Mouse (Mus musculus) CH12.LX (cell line): ENCODE data around the gene Capn2. TPM values are rescaled to one million over a fixed set of nuclear protein-coding genes. Genes with fewer than 3 reads are reported as not detected.
A peak's percentile ranks its signal among the peaks of the same experiment; 100 is the strongest.

Source experiments
- DNase-seq: peaks from one replicate; pipeline ENCODE4 v3.0.0-alpha.2; 2013; ENCODE audit errors: extremely low read depth
- H3K27ac ChIP-seq: 2 replicates; pipeline ENCODE4 v1.5.1; 2012; ENCODE audit warnings: low read depth, mild to moderate bottlenecking, control low read depth, moderate library complexity; ENCODE audit not compliant: insufficient read depth
- H3K27me3 ChIP-seq: replicated peaks from 2 replicates; pipeline ENCODE3; 2012; ENCODE audit warnings: inconsistent platforms
- H3K36me3 ChIP-seq, 2 experiments: replicated peaks in 1 of 2; 2 replicates each; pipeline versions ENCODE3 to v1.6.1; 2012; ENCODE audit warnings: inconsistent platforms in 1 of 2, low read length in 1 of 2, mild to moderate bottlenecking in 1 of 2, mixed read lengths in 1 of 2, moderate library complexity in 1 of 2; ENCODE audit not compliant: control insufficient read depth in 1 of 2, insufficient read depth in 1 of 2
- H3K4me1 ChIP-seq, 2 experiments: 2 replicates each; pipeline ENCODE4 v1.6.1; 2012; ENCODE audit warnings: inconsistent platforms in 1 of 2, moderate library complexity in 1 of 2; ENCODE audit not compliant: insufficient read depth in 2 of 2, control insufficient read depth in 1 of 2
- H3K4me2 ChIP-seq: 2 replicates; pipeline ENCODE4 v1.6.1; 2012; ENCODE audit warnings: low read depth, mild to moderate bottlenecking, control low read depth; ENCODE audit not compliant: poor library complexity, insufficient read depth, severe bottlenecking
- H3K4me3 ChIP-seq, 3 experiments: fragments of 150-350 bp in 1 of 3; sonication (generic) in 1 of 3; replicated peaks in 1 of 3; 2 replicates each; pipeline versions ENCODE3 to v1.5.1; 2011 to 2012; ENCODE audit warnings: low read depth in 2 of 3, low read length in 2 of 3, mild to moderate bottlenecking in 2 of 3, moderate library complexity in 2 of 3, control low read depth in 1 of 3, improper control_type of control experiment in 1 of 3, inconsistent platforms in 1 of 3, mixed read lengths in 1 of 3; ENCODE audit not compliant: poor library complexity in 1 of 3
- H3K79me2 ChIP-seq: replicated peaks from 2 replicates; pipeline ENCODE4 v1.6.1; 2012; ENCODE audit warnings: mild to moderate bottlenecking, moderate library complexity; ENCODE audit not compliant: control insufficient read depth, poor library complexity, insufficient read depth, severe bottlenecking; ENCODE audit errors: extremely low read depth
- H3K9ac ChIP-seq: 2 replicates; pipeline ENCODE4 v1.6.1; 2012; ENCODE audit warnings: low read depth, mild to moderate bottlenecking, control low read depth, moderate library complexity; ENCODE audit not compliant: insufficient read depth
- H3K9me3 ChIP-seq: replicated peaks from 2 replicates; pipeline ENCODE3; 2012; ENCODE audit warnings: low read length, inconsistent platforms, mixed read lengths
- CHD2 ChIP-seq: IDR thresholded peaks from 2 replicates; pipeline ENCODE4 v1.6.1; 2011; ENCODE audit warnings: low read length, improper control_type of control experiment
- ELF1 ChIP-seq: IDR thresholded peaks from 2 replicates; pipeline ENCODE4 v1.6.1; 2014; ENCODE audit warnings: low read depth, mild to moderate bottlenecking, inconsistent platforms, low read length, improper control_type of control experiment
- ETS1 ChIP-seq: conservative IDR thresholded peaks from 2 replicates; pipeline ENCODE4 v1.6.1; 2012; ENCODE audit warnings: low read depth, mild to moderate bottlenecking, inconsistent platforms, low read length, improper control_type of control experiment, moderate library complexity
- GABPA ChIP-seq: IDR thresholded peaks from 2 replicates; pipeline ENCODE4 v1.6.1; 2012; ENCODE audit warnings: low read depth, low read length, improper control_type of control experiment, inconsistent platforms; ENCODE audit not compliant: insufficient replicate concordance
- IRF4 ChIP-seq: IDR thresholded peaks from 2 replicates; pipeline ENCODE4 v1.6.1; 2014; ENCODE audit warnings: low read depth, mild to moderate bottlenecking, inconsistent platforms, low read length, improper control_type of control experiment
- JUND ChIP-seq: conservative IDR thresholded peaks from 2 replicates; pipeline ENCODE4 v1.6.1; 2011; ENCODE audit warnings: low read depth, low read length, improper control_type of control experiment
- MAFK ChIP-seq: IDR thresholded peaks from 2 replicates; pipeline ENCODE4 v1.6.1; 2011; ENCODE audit warnings: low read length, improper control_type of control experiment; ENCODE audit not compliant: insufficient replicate concordance
- MAX ChIP-seq: IDR thresholded peaks from 2 replicates; pipeline ENCODE4 v1.6.1; 2011; ENCODE audit warnings: low read length, improper control_type of control experiment
- MEF2A ChIP-seq: IDR thresholded peaks from 2 replicates; pipeline ENCODE4 v1.6.1; 2014; ENCODE audit warnings: low read depth, mild to moderate bottlenecking, inconsistent platforms, low read length, improper control_type of control experiment, borderline replicate concordance
- POLR2AphosphoS2 ChIP-seq: IDR thresholded peaks from 2 replicates; pipeline ENCODE4 v1.6.1; 2011; ENCODE audit warnings: low read depth, low read length, improper control_type of control experiment
- SIN3A ChIP-seq: IDR thresholded peaks from 2 replicates; pipeline ENCODE4 v1.6.1; 2012; ENCODE audit warnings: low read length, improper control_type of control experiment, inconsistent platforms
- UBTF ChIP-seq: IDR thresholded peaks from 2 replicates; pipeline ENCODE4 v1.6.1; 2012; ENCODE audit warnings: low read depth, mild to moderate bottlenecking, inconsistent platforms, low read length, improper control_type of control experiment, moderate library complexity
- USF1 ChIP-seq: IDR thresholded peaks from 2 replicates; pipeline ENCODE4 v1.6.1; 2014; ENCODE audit warnings: low read depth, mild to moderate bottlenecking, inconsistent platforms, low read length, improper control_type of control experiment
- ZC3H11A ChIP-seq: IDR thresholded peaks from 2 replicates; pipeline ENCODE4 v1.6.1; 2012; ENCODE audit warnings: low read depth, mild to moderate bottlenecking, inconsistent platforms, low read length, improper control_type of control experiment
- dilution Hi-C: fragments of 300-500 bp; cut with MboI; formaldehyde crosslinking; loops from 2 replicates; pipeline ENCODE4 v1.14.3; 2020; ENCODE audit warnings: low sequenced_read_pairs; ENCODE audit not compliant: extremely low pct_unique_long_range_greater_than_20kb, extremely low pct_ligation_motif_present
- in situ Hi-C: fragments of 300-500 bp; cut with MboI; formaldehyde crosslinking; loops from 3 replicates; pipeline ENCODE4 v1.14.3; 2019; ENCODE audit warnings: low sequenced_read_pairs, low pct_ligation_motif_present, low pct_unique_long_range_greater_than_20kb, mixed read lengths
- polyA plus RNA-seq: library from polyadenylated mRNA; unstranded; fragments of >175 nt; gene quantifications from 2 replicates; pipeline ENCODE4 v1.2.1, GENCODE M21; 2012; ENCODE audit warnings: low read depth; ENCODE audit not compliant: insufficient read length
- total RNA-seq, 2 experiments: library from RNA; depleted of rRNA; stranded (reverse); fragments of 300-350 nt in 1 of 2; fragments of >200 nt in 1 of 2; gene quantifications; 2 replicates each; pipeline ENCODE4 v1.2.3; 2012 to 2014

Gene Capn2
- total and polyA plus RNA-seq, 3 experiments, result 10.9 to 28.1 (median 15.0) TPM

DNA sequence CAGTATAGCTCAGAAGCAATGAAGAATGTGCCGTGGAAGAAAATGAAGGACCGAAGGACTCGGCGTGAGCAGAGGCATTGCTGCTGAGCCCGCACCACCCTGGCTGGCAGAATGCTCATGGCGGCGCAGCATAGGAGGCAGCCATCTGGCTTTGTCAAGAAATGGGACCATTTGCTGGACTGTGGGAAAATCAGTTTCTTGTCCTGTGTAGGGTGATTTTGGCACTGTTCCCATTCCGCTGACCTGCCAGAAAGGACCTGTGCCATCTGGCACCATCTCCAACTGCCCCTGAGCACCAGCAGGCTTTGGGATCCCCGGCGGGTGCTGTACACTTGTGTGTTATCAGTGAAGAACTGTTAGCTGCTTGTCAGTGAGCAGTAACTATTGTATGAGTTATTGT is 55.6 kb downstream of the Capn2 start:
- Histone ChIP-seq H3K4me3 (no peak overlapping the region), H3K9me3 (peaks cover 2% of the 10 kb centered on the region), H3K4me2 (no peak overlapping the region), H3K36me3 (peaks cover 14 to 29% of the 10 kb centered on the region in 2 experiments), H3K4me1 (peaks cover 0 to 52% of the 10 kb centered on the region in 2 experiments; a peak in 3 of 4 replicates), H3K79me2 (no peaks in the 10 kb centered on the region), H3K9ac (no peak overlapping the region), H3K27ac (no peak overlapping the region), H3K27me3 (no peaks in the 10 kb centered on the region)
- DNase-seq, result no peak
- TF ChIP-seq IRF4 (no peak), MAFK (no peak), JUND (no peak), CHD2 (no peak), POLR2AphosphoS2 (no peak), USF1 (no peak)
- in situ Hi-C loops, result no loop called here
- dilution Hi-C loops, result no loop called here

DNA sequence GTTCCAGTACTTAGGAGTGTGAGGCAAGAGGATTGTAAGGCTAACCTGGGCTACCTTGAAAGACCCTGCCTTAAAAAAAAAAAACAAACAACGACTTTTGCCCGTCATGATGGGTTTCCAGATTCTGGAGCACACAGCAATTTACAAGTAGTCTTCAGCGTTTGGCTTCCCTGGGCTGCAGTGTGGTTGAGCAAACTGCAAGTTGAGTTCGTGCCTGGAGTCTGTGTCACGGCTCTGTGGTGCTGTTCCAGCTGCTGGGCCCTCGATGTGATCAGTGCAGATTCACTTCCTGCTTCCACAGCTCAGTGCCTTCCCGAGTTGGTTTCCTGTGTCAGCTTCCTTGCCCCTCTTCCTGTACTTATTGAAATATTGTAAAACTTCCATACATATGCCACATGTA is 56.1 kb downstream of the Capn2 start:
- Histone ChIP-seq H3K79me2 (no peaks in the 10 kb centered on the region), H3K27me3 (no peaks in the 10 kb centered on the region), H3K4me3 (no peak overlapping the region)
- TF ChIP-seq MEF2A (no peak), ELF1 (peak; percentile 49; the same call in 1 of the 2 replicates), IRF4 (no peak), UBTF (no peak), GABPA (no peak)
- TF ChIP-seq, all 38 proteins: peak for 1
- Histone ChIP-seq H3K9ac (no peak overlapping the region), H3K27ac (no peak overlapping the region), H3K9me3 (peaks cover 2% of the 10 kb centered on the region), H3K4me2 (no peak overlapping the region), H3K36me3 (peaks cover 14 to 29% of the 10 kb centered on the region in 2 experiments), H3K4me1 (peaks cover 0 to 46% of the 10 kb centered on the region in 2 experiments; a peak in 3 of 4 replicates)
- in situ Hi-C loops, result no loop called here
- peak; percentile 49 for DNase-seq
- dilution Hi-C loops, result no loop called here

DNA sequence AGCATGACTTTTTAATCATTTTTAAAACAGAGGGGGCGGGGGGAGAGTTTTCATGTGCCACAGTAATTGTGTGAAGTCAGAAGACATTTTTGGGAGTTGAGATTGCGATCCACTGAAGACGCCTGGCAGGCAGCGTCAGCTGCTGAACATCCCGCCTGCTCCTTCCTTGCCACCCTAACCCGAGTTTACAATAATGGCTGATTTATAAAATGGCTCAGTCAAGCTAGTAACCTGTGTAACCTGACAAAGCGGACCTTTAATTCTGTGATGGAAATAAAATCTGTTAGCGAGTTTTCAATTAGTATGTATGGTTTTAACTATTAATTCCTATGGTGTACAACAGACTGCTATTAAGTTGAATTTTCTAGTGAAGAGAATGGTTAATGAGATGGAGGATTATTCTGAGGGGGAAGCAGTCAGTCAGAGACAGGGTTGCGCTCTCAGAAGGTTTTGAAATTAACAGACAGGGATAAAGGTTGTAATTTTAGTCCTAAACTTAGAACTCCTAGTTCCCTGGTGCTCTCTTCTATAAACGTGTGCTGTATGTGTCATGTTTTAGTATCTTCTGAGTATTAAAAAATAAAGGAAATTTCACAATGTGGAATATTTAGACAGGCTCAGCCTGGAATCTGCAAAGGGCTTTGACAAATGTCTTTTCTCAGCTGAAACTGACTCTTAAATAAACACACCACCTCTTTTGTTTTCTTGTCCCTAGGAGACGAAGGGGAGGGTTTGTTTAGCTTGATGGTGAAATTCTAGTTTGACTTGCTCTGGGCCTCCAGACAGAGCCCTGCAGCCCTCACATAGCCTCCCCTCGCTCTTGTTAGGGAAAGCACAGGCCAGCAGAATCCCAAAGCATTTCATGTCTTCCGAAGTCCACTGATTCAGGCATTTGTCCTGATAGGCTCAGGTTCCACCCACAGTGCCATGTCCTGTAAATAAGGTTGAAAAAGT is 56.8 kb downstream of the Capn2 start:
- Histone ChIP-seq H3K27me3 (no peaks in the 10 kb centered on the region), H3K4me2 (no peak overlapping the region), H3K4me1 (peaks cover 2 to 46% of the 10 kb centered on the region in 2 experiments), H3K79me2 (no peaks in the 10 kb centered on the region), H3K36me3 (peaks cover 16 to 32% of the 10 kb centered on the region in 2 experiments), H3K9me3 (no peaks in the 10 kb centered on the region), H3K9ac (no peak overlapping the region)
- dilution Hi-C loops, result no loop called here
- in situ Hi-C loops, result no loop called here
- no peak for DNase-seq
- TF ChIP-seq MAX, result no peak
- TF ChIP-seq ETS1, result no peak
- no peak for TF ChIP-seq JUND
- no peak for TF ChIP-seq ZC3H11A
- no peak for TF ChIP-seq GABPA
- no peak for TF ChIP-seq SIN3A
- TF ChIP-seq, all 38 proteins: peak for 0
- no peak overlapping the region for H3K27ac ChIP-seq
- H3K4me3 ChIP-seq, result no peak overlapping the region
